Mouse (Mus musculus): ENCODE data around the gene Pde11a.

DNA sequence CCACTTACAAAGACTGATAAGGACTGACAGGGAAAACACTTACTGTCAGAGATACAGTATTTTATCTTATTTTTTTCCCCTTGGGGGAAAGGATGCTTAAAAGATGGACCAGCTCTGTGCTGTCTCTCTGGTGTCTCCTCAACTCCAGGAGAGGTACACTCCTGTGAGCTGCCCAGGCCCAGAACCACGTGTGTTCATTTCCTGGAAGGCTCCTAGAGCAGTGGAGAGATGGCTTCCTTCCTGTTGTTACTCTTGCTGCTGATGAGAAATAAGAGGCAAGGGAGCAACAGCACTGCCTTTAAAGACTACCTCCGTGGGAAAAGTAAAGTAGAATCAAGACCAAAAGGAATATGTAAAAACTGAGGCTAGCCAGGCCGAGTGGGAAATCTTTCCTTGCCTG is 205.6 kb downstream of the Pde11a start:
- TF ChIP-seq CTCF (IDR thresholded peaks at IDR 0.05; ENCODE audit: extremely low read depth, insufficient read depth, low read length) (no peak), POLR2A (IDR thresholded peaks at IDR 0.05; ENCODE audit: extremely low read depth, insufficient read depth, low read length) (no peak)

All from cortical plate, adult 2 months (tissue).